Mouse (Mus musculus) hematopoietic stem cell, adult 5-6 weeks (primary cell): ENCODE measurements around the gene Arhgap22. TPM values are rescaled to one million over a fixed set of nuclear protein-coding genes. Genes with fewer than 3 reads are reported as not detected.

Experiments
- ATAC-seq, 2 experiments: fragments of 125-278 bp in 1 of 2; replicated peaks in 1 of 2; 2 replicates each; pipeline ENCODE4 v1.8.0; 2016 to 2017; ENCODE audit warnings: inconsistent platforms in 2 of 2, mild to moderate bottlenecking in 2 of 2, moderate number of reproducible peaks in 2 of 2, low read depth in 1 of 2, moderate TSS enrichment in 1 of 2; ENCODE audit not compliant: low FRiP score in 2 of 2, poor library complexity in 2 of 2, severe bottlenecking in 2 of 2, insufficient read depth in 1 of 2, low TSS enrichment in 1 of 2
- total RNA-seq: library from RNA; stranded (forward); fragments of 172-1452, 232-1000 nt; gene quantifications from 2 replicates; pipeline ENCODE4 v1.2.3, GENCODE M21; 2017

Arhgap22 gene
- total RNA-seq, 1 experiment from 2014 or later: not detected

- no peak for ATAC-seq
Observed at GRCm38 (mm10) chr14:33208331-33208730, 5.5 kb upstream of the Arhgap22 start.

GRCm38 (mm10) chr14:33210806-33211205 is 3.0 kb upstream of the Arhgap22 start:
- ATAC-seq: no peak

- ATAC-seq: no peak
Observed at GRCm38 (mm10) chr14:33212271-33212957, 1.4 kb upstream of the Arhgap22 start.

GRCm38 (mm10) chr14:33212958-33213309 is 892 bp upstream of the Arhgap22 start:
- ATAC-seq: no peak

- ATAC-seq: no peak
Observed at GRCm38 (mm10) chr14:33214767-33215128, 922 bp downstream of the Arhgap22 start.

GRCm38 (mm10) chr14:33215163-33215562 is 1.3 kb downstream of the Arhgap22 start:
- no peak for ATAC-seq

- ATAC-seq: no peak
Observed at GRCm38 (mm10) chr14:33216343-33217208, 2.8 kb downstream of the Arhgap22 start.

GRCm38 (mm10) chr14:33225235-33225634 is 11.4 kb downstream of the Arhgap22 start:
- ATAC-seq: no peak

- no peak for ATAC-seq
Observed at GRCm38 (mm10) chr14:33230672-33231071, 16.8 kb downstream of the Arhgap22 start.

GRCm38 (mm10) chr14:33231311-33231710 is 17.5 kb downstream of the Arhgap22 start:
- 0 out of 4 replicates have a peak, but pooled peaks of 1 of the 2 experiments have one; percentile 12 for ATAC-seq

GRCm38 (mm10) chr14:33232048-33232447 is 18.2 kb downstream of the Arhgap22 start:
- peak; percentile 27 to 43; a peak in 2 of 4 replicates for ATAC-seq

- no peak for ATAC-seq
Observed at GRCm38 (mm10) chr14:33235661-33236060, 21.8 kb downstream of the Arhgap22 start.

- ATAC-seq: 0 out of 4 replicates have a peak, but pooled peaks of 1 of the 2 experiments have one; percentile 35
Observed at GRCm38 (mm10) chr14:33240400-33240799, 26.6 kb downstream of the Arhgap22 start.

- ATAC-seq: no peak
Observed at GRCm38 (mm10) chr14:33243261-33243660, 29.4 kb downstream of the Arhgap22 start.

- no peak for ATAC-seq
Observed at GRCm38 (mm10) chr14:33244519-33244918, 30.7 kb downstream of the Arhgap22 start.

- no peak for ATAC-seq
Observed at GRCm38 (mm10) chr14:33244946-33245345, 31.1 kb downstream of the Arhgap22 start.

- no peak for ATAC-seq
Observed at GRCm38 (mm10) chr14:33246476-33246875, 32.6 kb downstream of the Arhgap22 start.

GRCm38 (mm10) chr14:33247623-33248022 is 33.8 kb downstream of the Arhgap22 start:
- peak; percentile 78 to 80 for ATAC-seq
